Mouse (Mus musculus) embryonic facial prominence, embryonic 12.5 days (tissue): ENCODE results near the gene Glce. TPM values are rescaled to one million over a fixed set of nuclear protein-coding genes. Genes with fewer than 3 reads are reported as not detected.

Source experiments
- microRNA-seq: library from miRNA; unstranded; fragments of <30 nt; microRNA quantifications from one replicate; pipeline ENCODE4, GENCODE M21; 2017
- polyA plus RNA-seq: library from polyadenylated mRNA; unstranded; fragments of >200 nt; fragmentation: Nextera tagmentation; extraction: Ambion mirVana; gene quantifications from 2 replicates; pipeline ENCODE4 v1.2.1, GENCODE M21; 2016

Glce gene
- polyA plus RNA-seq, 1 experiment from 2014 or later = 37.1 TPM

Small RNA genes within 50 kb of the gene (microRNA-seq; reads per million reads assigned to microRNA genes)
- gene Mir5133 = 2.4 reads per million, percentile 9 among the genes with 10 or more reads in this experiment

Other genes starting within 250 kb of the Glce start
- 1,059 and 1,095 TPM in 2 replicates for gene Rplp1, start 208.1 kb downstream of the Glce start, polyA plus RNA-seq
- gene Kif23, start 175.9 kb downstream of the Glce start, polyA plus RNA-seq = 110 and 112 TPM in 2 replicates
- 0.97 TPM in 2 replicates for gene Paqr5, start 95.8 kb downstream of the Glce start, polyA plus RNA-seq
- not detected in 2 replicates for gene Spesp1, start 159.6 kb upstream of the Glce start, polyA plus RNA-seq
- 208 and 235 TPM in 2 replicates for gene Anp32a, start 218.6 kb upstream of the Glce start, polyA plus RNA-seq